Mouse (Mus musculus): ENCODE results near the gene Kel. TPM values are rescaled to one million over a fixed set of nuclear protein-coding genes. Genes with fewer than 3 reads are reported as not detected.

Kel gene
- polyA plus RNA-seq, 1 experiment, result 0.08 TPM

DNA sequence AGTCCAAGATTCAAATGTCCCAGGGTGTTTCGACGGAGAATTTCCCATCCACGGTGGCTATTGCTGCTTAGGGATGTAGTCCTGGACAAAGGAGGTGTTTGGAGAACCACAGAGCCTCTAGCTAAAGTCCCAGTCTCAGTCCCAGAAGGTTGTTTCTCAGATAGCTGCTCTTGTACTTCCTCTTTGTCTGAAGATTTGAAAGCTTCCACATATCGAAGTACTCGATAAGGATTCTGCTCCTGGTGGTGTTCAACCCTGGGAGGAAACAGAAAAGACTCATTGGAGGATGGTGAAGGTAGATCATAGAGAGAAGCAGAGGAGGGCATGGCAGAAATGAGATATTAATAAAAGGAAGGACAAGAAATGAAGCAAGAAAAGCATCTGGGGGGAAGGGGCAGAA, 51.0 kb downstream of the Kel start:
- no peak for DNase-seq (ENCODE audit: extremely low spot score in 1 of 2, low spot score in 1 of 2)

DNA sequence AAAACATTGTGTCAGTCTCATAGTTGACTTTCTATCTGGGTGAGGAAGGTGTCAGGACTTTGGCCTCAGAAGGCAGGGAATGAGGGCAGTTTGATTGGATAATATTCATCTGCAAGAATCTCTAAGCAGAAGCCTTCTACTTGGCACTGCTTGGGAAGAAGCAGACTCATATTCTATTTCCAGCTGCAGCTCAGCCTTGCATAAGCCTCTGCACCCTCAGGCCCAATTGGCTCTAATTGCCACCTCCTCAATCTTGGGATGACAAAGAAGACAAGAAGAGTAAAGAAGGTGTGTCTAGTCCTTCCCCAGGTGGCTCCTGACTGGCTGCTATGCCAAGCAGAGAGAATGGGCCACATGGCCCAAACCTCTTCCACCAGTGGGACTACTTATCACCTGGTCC, 57.5 kb downstream of the Kel start:
- DNase-seq (ENCODE audit: extremely low spot score in 1 of 2, low spot score in 1 of 2), result no peak

DNA sequence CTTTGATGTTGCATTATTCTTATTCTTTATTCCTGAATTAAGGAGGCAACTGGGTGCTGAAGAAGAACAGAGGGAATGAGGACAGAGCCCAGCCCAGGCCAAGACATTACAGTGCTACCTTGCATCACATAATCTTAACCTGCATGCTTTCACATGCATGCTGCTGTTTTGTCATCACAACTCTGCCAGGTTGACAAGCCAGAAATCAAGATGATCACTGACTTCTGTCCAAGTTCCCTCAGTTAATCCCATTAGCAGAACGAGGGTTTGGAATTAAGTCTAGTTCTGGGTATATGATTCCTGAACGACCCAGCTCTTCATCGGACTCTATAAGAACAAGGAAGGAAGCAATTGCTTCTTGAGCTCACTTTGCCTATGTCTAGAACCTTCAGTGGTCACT, 57.9 kb downstream of the Kel start:
- no peak for DNase-seq (ENCODE audit: extremely low spot score in 1 of 2, low spot score in 1 of 2)

DNA sequence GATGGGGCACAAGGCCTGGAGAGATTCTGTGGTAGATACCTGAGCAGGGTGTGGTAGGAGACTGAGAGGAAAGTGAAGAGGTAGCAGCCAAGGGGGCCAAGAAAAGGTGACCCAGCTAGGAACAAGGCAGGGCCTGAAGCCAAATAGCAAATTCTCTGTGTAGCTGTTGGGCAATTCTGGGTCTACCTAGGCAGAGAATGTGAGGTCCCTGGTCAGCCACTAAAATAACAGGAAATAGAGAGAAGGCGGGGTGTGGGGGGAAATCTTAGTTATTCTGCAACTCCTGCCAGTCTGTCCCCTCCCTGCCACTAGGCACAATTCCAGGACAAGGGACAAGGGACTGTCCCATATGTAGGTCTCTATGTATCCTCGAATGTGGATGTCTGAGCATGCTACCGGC, 60.9 kb downstream of the Kel start:
- DNase-seq (ENCODE audit: extremely low spot score in 1 of 2, low spot score in 1 of 2), result no peak

GRCm38 (mm10) chr6:41642765-41643164, 61.4 kb downstream of the Kel start:
- DNase-seq (ENCODE audit: extremely low spot score in 1 of 2, low spot score in 1 of 2), result no peak

DNA sequence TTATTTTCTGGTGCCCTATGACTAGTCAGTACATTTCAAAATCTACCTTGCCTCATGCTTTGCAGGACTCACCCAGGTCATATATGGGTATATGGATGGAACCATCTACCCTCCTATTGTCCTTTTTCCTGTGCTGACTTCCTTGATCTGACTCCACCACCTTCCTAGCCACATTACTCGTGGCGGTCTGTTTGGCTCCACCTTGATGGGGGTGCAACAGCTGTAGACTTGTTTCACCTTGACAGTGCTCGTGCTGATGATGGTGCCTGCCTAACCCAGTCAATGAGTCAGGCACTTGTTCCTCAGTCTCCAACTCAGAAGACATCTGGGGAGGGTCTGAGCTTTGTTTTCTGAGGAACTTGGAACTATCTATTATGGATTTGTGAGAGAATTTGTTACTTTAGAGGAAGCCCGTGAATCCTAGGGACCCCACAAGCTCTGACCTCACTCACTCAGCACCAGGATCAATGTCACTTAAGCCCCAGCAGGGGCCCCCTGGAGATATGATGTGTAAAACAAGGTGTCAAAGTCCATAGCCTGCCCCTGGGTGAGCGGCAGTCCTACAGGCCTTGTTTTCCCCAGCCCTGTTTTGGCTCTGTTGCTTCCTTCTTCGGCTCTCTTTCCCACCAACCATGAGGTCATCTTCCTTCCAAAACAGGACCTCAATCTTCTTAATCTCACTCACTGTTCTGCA, 62.8 kb downstream of the Kel start:
- DNase-seq (ENCODE audit: extremely low spot score in 1 of 2, low spot score in 1 of 2), result no peak

- no peak for DNase-seq (ENCODE audit: extremely low spot score in 1 of 2, low spot score in 1 of 2)
Measured at GRCm38 (mm10) chr6:41640449-41640848, 63.7 kb downstream of the Kel start.

DNA sequence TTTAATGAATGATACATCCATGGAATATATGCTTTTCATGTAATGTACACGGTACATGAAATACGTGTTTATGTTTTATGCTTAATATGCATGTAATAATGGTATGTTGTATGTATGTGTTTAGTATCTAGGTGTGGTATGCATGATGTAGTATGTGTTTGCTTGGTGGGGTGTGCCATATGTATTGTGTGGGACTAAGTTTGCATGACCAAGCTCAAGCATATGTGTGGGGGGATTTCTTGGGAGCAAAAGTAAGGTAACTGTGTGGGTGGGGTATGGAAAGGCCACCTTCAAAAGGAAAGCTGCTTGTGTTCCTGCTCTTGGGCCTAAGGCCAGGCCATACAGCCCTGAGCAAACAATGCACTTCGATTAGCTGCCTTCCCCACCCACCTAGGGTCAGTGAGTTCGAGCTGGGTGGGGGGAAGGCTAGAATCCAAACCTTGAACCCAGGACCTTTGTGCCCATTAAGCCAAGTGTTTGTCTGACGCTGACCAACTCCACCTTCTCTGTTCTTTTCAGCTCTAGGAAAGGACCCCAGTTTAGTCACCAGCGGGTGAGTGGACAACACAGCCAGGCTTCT, 66.1 kb downstream of the Kel start:
- DNase-seq (ENCODE audit: extremely low spot score in 1 of 2, low spot score in 1 of 2), result no peak

GRCm38 (mm10) chr6:41637393-41637792, 66.7 kb downstream of the Kel start:
- no peak for DNase-seq (ENCODE audit: extremely low spot score in 1 of 2, low spot score in 1 of 2)

Other genes starting within 250 kb of the Kel start
- gene Prss1, start 245.4 kb downstream of the Kel start, polyA plus RNA-seq (2012; rRNA removed), result not detected in 2 replicates
- gene Prss2, start 182.6 kb downstream of the Kel start, polyA plus RNA-seq (2012; rRNA removed), result 0.16 TPM in 1 of 2 replicates, not detected in the other
- 76.3 and 108 TPM in 2 replicates for gene Ephb6, start 98.9 kb downstream of the Kel start, polyA plus RNA-seq (2012; rRNA removed)
- gene Trpv6, start 67.9 kb downstream of the Kel start, polyA plus RNA-seq (2012; rRNA removed), result 0.72 and 0.74 TPM in 2 replicates
- not detected in 2 replicates for gene Trpv5, start 23.6 kb downstream of the Kel start, polyA plus RNA-seq (2012; rRNA removed)
- not detected in 2 replicates for gene Llcfc1, start 19.9 kb downstream of the Kel start, polyA plus RNA-seq (2012; rRNA removed)
- gene Olfr459, start 70.8 kb upstream of the Kel start, polyA plus RNA-seq (2012; rRNA removed), result not detected in 2 replicates
- not detected in 2 replicates for gene Pip, start 143.2 kb upstream of the Kel start, polyA plus RNA-seq (2012; rRNA removed)
- gene Sval2, start 148.7 kb upstream of the Kel start, polyA plus RNA-seq (2012; rRNA removed), result not detected in 2 replicates
- gene Sval1, start 247.3 kb upstream of the Kel start, polyA plus RNA-seq (2012; rRNA removed), result not detected in 2 replicates

Data from frontal cortex, adult 2 months (tissue).